Mouse (Mus musculus) ovary, postnatal 10 days (tissue): ENCODE measurements around the gene Prss33.
"Not testable (repeated sequence)": the region's sequence is repeated elsewhere in the genome, so short reads cannot be mapped to it uniquely, and the experiment has no call there.

Source experiments
- DNase-seq: peaks from one replicate; pipeline ENCODE4 v3.0.0; 2022; ENCODE audit warnings: low spot score

Prss33 gene

DNA sequence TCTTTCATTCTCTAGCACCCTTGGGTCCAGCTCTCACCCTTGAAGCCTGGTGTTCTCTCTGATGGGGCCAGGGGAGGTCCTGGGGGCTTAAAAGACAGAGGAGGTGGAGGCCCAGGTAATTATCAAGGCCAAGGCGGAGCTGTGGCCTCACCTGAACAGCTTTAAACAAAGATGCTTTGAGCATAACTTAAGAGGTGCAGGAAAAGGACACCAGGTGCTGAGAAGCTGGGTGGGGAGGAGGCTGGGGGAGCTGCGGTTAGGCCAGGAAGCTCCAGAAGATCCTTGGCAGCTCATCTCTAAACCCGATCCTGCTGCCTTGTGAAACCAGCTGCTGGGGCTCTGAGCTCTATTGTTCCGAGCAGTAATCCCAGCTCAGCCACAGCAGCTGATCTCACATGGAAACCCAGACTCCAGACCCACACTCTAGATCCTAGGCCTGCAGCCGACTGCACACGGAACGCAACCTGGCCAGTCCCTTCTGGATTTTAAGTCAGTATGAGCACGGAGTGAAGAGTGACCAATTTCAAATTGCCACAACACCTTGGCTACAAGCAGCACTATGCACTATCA lies at the start of gene Prss33:
TSS of gene Prss33 (minus strand) at position 51 of the 570 bp plus-strand sequence.
- no peak for DNase-seq

DNA sequence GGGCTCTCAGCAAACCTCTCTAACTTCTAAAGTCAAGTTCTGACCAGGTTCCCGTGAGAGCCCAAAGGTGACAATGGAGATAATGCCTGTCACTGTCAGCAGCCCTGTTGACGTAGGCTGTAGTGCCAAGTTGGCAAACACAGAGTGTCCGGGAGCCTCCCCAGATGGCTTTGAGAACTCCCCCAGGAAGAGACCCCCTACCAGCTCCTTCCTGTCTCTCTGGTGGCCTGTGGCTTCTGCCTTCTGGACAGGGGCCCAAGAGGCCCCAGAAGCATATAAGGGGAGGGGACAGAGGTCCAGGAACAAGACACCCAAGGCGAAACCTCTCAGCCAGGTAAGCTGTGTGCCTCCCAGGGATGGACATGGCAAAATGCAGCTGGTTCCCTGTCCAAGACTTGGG lies 44.7 kb upstream of the Prss33 start, which contains the start of the genes Dcpp1 and Dcpp2:
TSS of gene Dcpp1 (plus strand) at position 301 of the 400 bp plus-strand sequence.
TSS of gene Dcpp2 (plus strand) at position 305 of the 400 bp plus-strand sequence.
- not testable (repeated sequence) for DNase-seq

DNA sequence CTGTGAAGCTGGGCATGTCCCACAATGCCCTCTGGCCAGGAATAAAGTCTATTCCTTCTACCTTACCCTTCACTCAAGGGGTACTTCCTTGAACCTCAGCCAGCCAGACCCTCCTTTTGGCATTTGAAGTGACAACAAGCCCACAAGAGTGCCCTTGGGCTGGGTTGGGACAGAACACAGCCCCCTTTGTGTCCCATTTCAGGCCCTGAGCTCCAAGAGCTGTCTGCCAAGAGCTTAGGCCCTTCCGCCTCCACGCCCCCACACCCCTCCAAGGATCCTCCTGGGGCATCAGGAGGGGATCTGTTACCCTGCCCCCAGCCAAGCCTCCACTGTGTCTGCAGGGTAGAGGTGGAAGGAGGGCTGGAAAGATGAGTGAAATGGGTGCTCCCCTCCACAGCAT lies 41.3 kb upstream of the Prss33 start:
- no peak for DNase-seq

DNA sequence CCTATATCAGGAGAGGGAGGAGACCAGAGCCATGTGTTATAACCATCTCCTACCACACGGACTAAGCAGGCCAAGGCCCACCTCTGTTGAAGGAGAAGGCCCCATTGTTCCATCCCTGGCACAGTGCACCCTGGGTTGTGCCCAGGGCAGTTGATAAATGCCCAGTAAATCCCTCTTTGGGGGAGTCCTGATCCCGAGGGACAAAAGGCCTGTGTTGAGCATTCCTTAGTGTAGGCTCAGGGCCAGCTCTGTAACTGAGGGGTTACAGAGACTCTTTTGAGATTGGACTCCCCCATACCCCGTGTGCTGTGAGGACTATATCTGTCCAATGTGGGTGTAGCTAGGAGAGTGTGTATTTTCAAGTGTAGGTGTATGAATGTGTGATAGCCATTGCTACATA lies 40.9 kb upstream of the Prss33 start:
- no peak for DNase-seq

DNA sequence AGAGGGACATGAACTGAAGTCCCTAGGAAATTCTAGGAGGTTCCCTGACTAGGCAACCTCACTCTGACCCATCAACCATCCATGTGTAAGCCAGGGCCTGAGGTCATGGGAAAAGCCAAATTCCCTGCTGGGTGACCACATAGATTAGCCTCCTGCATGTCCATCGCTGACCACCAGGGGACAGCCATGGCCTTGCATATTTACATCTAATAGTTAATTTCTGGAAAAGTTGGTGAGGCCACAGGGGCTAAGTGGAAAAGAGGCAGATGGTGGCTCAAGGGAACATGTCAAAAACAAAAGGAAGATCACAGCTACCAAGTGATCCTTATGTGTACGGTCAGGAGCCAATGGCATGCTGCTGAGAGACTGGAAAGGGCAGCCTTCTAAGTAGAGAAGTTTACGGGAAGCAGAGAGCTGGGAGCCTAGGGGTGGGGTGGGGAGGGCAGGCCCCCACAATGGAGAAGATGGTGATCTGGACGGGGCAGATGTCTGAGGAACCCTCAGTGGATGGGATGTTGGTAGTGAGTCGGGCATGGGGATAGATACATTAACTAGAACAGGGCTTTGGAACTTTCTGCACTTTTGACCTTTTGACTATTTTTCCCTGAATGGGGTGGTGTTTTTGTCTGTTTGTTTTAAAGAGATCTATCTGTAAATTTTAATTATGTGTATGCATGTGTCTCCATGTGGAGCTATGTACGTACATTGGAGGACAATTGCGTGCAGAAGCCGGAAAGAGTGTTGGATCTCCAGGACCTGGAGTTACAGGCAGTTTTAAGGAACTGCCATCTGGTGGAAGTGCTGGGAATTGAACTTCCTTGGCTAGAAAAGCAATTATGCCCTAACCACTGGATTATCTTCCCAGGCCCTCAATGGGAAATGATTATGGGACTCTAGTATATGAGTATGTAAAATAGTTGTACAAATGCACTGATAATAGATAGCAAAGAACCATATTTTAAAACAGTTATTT lies 38.3 kb upstream of the Prss33 start:
- no peak for DNase-seq

DNA sequence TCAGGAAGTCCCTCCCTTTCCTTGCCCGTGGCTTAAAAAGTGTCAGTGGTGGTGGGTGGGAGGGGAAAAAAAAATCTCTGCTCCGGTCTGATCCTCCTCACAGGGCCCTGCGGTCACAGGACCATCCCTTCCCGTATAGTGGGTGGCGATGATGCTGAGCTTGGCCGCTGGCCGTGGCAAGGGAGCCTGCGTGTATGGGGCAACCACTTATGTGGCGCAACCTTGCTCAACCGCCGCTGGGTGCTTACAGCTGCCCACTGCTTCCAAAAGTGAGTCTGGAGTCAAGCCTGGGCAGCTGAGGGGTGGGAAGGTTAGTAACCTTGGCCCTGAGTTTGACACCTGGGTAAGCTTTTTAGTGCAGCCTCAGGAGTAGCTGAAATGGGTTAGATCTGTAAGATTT lies 32.7 kb upstream of the Prss33 start:
- no peak for DNase-seq

DNA sequence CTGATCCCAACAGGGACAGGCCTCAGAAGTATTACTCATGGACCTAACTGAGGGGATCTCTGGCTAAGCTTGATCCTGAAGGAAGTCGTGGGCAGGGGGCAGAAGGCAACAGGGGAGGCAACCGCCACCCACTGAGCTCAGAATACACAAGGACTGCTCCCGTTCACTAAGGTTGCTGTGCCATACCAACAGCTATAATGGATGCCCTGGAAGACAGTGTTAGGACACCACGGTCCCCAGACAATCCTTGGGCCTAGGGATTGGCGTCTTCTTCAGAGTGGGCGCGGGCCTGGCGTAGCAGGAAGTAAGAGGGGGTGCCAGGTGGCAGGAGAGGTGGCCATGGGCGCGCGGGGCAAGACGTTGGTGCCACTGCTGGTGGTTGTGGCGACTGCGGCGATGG lies 31.9 kb upstream of the Prss33 start, which contains the start of gene Prss21:
TSS of gene Prss21 (plus strand) at position 301 of the 400 bp plus-strand sequence.
- DNase-seq: no peak

DNA sequence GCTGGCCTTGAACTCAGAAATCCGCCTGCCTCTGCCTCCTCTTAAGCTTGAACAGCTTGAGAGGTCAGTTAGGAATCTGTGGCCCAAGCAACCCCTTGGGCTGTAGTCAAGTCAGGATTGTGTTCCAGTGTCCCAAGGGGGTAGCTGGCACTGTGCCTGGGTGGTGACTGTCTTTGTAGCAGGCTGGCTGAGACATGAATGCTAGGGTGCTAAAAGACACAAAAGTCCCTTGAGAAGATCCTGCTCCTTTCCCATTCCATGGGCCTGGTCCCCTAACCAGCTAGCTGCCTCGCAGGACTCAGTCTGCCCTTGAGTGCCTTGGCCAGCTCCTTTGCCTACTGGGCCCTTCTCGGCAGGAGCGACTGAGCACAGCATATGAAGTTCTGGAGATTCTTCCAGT lies 27.1 kb upstream of the Prss33 start:
- DNase-seq: no peak

DNA sequence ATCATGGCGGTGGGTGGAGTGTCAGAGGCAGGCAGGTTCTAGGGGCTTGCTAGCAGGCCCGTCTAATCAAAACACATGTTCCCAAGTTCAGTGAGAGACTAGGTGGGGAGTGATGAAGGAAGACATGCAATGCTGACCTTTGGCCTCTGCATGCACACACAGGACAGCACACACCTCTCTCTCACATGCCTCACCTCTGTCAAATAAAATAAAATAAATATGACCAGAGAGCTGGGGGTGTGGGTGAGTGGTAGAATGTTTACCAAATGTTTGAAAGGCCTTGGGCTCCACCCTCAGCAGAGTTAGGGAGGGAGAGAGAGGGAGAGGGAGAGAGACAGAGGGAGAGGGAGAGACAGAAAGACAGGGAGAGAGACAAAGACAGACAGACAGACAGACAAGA lies 22.1 kb upstream of the Prss33 start:
- no peak for DNase-seq

DNA sequence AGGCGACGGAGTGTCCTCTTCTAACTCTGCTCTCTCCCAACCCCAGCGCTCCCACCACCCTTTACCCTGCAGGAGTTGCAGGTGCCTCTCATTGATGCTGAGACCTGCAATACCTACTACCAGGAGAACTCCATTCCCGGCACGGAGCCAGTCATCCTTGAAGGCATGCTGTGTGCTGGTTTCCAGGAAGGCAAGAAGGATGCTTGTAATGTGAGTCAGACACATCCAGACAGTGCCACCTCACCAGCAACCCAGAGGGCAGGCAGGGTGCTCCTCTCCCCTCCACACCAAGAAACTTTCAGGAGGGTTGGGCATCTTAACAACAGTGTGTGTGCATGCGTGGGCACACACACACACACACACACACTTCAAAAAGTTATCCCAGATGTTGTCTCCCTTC lies 21.3 kb upstream of the Prss33 start:
- no peak for DNase-seq

DNA sequence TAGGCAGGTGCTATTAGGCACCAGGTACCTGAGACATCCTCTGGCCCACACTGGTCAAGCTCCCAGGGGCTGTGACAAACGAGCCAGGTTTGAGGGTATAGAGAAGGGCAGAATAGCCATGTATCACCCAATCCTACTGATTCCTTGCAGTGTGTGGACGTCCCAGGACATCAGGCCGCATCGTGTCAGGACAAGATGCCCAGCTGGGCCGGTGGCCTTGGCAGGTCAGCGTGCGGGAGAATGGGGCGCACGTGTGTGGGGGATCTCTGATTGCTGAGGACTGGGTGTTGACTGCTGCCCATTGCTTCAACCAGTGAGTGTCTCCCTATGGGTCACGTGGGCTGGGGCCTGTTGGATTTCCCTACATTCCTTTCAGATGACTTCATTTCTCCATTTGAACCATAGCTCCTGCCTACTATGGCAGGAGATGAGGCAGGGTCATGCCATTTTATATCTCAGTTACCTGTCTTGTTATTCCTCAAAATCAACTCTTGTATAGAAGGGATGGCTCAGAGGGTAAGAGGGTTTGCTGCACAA lies 18.4 kb upstream of the Prss33 start:
- DNase-seq: no peak

DNA sequence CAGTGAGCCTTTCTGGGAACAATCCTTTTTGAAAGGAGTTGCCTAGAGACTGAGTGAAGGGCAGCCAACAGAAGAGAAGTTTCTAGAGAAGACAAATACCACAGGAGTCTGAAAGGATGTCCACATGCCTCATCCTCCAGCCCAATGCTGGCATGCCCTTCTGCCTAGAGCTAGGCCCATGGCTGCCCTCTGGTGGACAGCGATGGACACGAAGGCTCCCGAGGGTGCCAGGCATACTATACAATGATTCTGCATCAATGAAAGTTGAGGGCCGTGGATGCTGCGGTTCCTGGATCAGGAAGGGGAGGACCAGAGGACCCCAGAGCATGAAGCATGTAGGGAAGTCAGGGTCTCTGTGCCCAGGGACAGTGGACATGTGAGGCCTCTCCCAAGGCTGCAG lies 17.4 kb upstream of the Prss33 start:
- no peak for DNase-seq

DNA sequence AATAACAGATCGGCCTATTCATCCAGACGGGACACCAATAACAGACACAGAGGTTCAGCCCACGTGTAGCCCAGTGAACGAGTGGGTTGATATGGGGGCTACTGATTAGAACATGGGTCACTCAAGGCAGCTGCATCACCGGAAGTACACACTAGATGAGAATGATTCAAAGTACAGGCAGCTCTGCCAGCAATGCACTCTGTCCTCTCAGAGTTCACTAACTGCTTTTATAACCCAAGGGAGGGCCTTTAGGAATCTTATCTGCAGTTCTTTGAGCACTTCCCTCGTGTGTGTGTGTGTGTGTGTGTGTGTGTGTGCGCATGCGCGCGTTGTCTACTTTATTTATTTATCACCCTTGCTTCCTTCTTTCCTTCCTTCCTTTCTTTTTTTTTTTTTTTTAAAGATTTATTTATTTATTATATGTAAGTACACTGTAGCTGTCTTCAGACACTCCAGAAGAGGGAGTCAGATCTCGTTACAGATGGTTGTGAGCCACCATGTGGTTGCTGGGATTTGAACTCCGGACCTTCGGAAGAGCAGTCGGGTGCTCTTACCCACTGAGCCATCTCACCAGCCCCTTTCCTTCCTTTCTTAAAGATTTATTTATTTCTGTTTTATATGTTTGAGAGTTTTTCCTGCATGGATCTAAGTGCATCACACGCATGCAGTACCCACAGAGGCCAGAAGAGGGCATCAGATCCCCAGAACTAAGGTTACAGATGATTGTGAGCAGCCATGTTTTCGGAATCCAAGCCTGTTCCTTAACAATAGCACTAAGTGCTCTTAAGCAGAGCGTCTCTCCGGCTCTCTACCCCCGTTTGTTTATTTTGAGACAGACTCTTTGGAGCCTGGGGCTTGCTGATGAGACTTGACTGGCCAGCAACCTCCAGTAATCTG lies 15.2 kb upstream of the Prss33 start:
- DNase-seq: no peak

DNA sequence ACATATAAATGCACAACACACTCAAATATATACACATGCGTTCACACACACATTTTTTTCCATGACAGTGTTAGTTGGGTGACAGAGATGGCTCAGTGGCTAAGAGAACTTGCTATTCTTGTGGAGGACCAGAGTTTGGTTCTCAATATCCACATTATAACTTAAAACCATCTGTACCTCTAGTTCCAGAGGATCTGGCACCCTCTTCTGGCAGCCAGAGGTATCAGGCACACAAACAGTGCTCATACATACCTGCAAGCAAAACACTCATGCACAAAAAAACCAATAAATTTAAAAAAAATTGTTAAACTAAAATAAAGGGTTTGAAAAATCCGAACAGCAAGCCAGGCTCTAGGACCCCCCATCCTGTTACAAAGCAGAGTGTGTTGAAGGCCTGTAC lies 14.2 kb upstream of the Prss33 start:
- no peak for DNase-seq

DNA sequence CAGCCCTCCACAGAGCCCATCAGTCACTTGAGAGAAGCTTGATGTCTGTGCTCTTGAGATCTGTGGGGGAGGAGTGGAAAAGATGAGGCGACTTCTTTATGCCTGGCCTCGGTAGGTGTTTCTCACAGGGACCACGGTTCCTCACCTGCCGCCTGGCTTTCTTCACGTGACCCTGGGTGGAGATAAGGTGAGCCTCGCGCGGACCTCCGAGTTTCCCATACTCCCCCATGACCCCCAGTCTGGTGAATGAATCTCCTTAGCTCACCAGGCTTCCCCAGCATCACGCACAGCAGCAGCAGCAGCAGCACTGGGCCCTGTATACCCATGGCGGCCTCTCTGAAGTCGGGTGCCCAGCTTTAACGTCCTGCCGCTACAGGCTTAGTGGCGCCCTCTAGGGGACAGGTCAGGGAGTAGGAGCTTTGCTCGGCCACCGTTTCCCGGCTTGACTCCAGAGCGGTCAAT lies 8.0 kb upstream of the Prss33 start, which contains the start of the genes Prss32 and Prss41:
TSS of gene Prss32 (plus strand) at position 44 of the 462 bp plus-strand sequence.
TSS of gene Prss41 (minus strand) at position 361 of the 462 bp plus-strand sequence.
- no peak for DNase-seq

DNA sequence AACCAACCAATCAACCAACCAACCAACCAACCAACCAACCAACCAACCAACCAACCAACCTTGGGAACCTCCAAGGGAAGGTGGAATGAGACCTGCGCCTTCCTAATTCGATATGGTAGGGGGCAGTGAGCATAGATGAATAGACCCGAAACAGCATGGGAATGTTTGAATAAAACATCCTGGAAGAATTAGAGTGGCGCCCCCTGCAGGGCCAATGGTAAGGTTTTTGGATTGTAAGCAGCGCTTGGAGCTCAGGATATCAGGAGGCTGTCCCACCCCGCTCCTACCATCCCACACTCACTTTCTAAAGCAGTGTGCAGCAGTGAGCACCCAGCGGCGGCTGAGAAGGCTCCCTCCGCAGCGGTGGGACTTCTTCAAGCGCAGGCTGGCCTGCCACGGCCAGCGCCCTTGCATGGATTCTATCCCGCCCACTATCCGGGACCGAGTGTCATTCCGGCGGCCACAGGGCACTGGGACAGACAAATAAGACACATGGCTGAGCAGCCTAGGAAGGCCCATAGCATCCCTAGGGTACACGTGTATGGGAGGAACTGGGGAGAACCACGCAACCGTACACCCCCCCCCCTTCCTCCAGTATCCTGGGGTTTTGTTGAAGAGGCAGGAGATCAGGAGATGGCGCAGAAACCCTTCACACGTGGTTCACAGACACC lies 7.4 kb upstream of the Prss33 start:
- no peak for DNase-seq

DNA sequence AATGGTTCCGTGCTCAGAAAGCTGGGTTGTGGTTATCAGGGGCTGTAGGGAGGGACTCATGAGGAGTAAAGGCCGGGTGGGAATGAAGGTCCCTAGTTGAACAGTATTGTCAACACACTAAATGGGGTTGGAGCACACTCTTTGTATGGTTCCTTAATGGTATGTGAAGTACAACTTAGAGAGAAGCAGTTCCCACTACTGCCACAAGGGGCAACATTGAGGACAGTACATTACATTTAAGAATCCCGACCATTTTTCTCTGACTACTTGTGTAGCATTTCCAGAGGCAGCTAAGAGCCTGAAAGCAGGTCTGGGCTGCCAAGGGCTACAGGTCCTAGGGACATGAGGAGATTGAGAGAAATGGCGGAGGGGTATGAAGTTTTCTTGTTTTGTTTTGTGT lies 5.3 kb upstream of the Prss33 start:
- no peak for DNase-seq

DNA sequence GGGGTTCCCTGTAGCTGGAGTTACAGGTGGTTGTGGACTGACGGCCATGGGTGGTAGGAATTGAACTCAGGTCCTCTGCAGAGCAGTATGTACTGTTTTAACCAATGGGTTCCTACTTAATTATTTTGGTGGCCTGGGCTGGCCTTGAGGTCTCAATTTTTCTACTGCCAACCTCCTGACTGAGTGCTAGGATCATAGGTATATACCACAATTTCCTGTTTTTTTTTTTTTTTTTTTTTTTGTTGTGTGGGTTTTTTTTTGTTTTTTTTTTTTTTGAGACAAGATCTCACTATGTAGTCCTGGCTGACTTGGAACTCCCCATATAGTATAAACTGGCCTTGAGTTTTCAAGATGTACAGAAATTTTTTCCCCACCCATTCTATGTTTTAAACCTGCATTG lies 4.7 kb downstream of the Prss33 start:
- no peak for DNase-seq

DNA sequence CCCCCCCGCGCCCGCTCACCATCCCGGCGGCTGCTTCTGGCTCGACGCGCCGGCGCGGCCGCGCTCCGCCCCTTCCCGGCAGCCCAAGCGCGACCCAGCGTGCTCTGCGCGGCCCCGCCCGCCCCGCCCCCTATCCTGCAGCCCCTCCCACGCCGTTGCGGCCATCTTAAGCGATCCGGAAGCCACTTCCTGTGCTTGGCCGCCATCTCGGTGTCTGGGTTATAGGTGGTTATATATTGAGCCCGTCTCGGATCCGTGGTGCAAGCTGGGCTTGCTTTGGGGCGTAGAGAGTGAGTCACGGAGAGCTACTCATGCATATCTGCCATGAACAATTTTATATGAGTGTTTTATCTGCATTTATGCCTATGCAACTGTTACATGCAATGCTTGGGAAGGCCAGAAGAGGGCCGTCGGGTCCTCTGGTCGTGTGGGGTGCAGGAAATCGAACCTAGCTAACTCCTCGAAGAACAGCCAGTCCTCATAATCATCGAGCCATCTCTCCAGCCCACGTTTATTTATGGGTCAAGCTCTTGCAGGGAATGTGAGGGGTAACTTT lies 6.7 kb downstream of the Prss33 start, which contains the start of gene Elob:
TSS of gene Elob (minus strand) at position 73 of the 556 bp plus-strand sequence.
- DNase-seq: peak; percentile 70

DNA sequence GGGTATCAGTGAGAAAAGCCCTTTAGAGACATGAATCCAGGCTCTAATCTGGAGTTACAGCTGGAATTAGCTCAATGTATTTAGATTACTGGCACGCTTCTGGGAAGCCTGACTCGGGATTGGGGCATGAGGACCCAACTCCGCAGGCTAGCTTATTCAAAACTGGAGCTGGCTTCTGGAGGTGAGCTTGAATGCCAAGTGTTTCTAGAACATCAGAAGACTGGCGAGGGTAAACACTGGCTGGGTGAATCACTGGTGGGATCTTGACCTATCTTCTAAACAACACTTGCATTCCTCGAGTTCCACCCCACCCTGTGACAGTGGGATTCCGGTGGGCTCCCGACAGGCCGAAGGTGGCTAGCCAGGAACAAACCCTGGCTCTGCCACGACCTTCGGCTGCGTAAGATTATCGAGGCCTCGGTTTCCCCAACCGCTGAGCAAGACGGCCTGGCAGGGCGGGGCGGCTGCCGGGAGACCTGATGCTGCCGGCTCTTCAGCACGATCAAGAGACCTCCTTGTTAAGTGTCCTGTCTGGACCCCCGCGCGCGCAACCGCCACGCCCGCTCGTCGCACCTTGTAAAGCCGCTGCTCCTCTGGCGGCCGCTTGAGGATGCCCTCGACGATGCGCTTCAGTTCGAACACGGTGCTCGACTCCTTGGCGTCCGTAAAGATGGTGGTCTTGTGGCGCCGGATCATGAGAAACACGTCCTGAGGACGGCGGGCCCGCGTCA lies 7.4 kb downstream of the Prss33 start:
- peak; percentile 38 for DNase-seq
